Mouse (Mus musculus) cortical plate, adult 2 months (tissue): ENCODE data around the gene Slit3.

Source experiments
- CTCF ChIP-seq: fragments of 200-500 bp; IDR thresholded peaks from 2 replicates; pipeline ENCODE4 v1.5.1; 2011; ENCODE audit warnings: mild to moderate bottlenecking, control low read depth, low read length; ENCODE audit not compliant: insufficient read depth; ENCODE audit errors: extremely low read depth
- POLR2A ChIP-seq: fragments of 200-500 bp; IDR thresholded peaks from 2 replicates; pipeline ENCODE4 v1.6.1; 2011; ENCODE audit warnings: mild to moderate bottlenecking, low read length, control low read depth; ENCODE audit not compliant: insufficient read depth; ENCODE audit errors: extremely low read depth

DNA sequence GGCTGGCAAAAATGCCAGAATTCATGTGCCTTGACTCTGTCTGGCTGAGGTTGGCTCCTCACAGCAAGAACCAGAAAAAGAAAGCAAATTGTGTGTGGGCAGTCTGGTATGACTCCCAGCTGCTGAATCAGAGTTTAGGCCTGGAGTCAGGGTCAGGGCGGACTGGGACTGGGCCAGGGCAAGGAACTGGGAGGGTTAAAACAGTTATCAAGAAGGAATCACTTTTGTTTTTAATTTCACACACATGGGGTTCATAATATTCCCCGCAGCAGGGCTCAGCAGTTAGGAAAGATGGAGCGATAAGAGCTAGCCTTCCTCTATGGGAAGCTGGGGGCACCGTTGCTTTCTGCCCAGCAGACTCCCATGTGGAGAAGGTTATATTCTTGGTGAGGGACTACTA, 234.8 kb downstream of the Slit3 start:
- TF ChIP-seq CTCF (no peak), POLR2A (no peak)
